ENCODE assay signal across 1 mouse cellular context in genomic region chr5:139324045-139324491, GRCm38 (mm10).
TF ChIP-seq lines count a peak whose summit lies in the region.

No protein-coding gene starts in this region.

TF ChIP-seq in MEL, 35 proteins besides CTCF, POLR2A, EP300 and RAD21 (continued from another document):
- no peak for TF ChIP-seq GABPA (IDR thresholded peaks at IDR 0.05; ENCODE audit: low read depth, low read length)
